12 mouse cellular contexts compared by ENCODE assay signal in genomic region chr10:76801237-76801641, GRCm38 (mm10).
DNase-seq lines count a peak whose midpoint lies in the region; ATAC-seq and TF ChIP-seq lines count a peak whose summit lies in the region.
"Had no signal": no experiment of that assay in that cellular context is flagged by ENCODE, and none has a peak within 500 bp of the region (broad histone marks: within the 10 kb centered on the region; RNA-seq: fewer than 3 reads in every experiment).

No protein-coding gene starts in this region.

- TF ChIP-seq CTCF in layer of hippocampus, adult 2 months (conservative IDR thresholded peaks at IDR 0.05): no peak

- peak; percentile 72 for DNase-seq in cerebellum, adult 11-12 months
- DNase-seq in layer of hippocampus, adult 2 months (ENCODE audit: low spot score in 2 of 2): no peak
- no peak for DNase-seq in layer of hippocampus, adult 8-10 months (ENCODE audit: low spot score in 2 of 2)
- DNase-seq in Muller cell, postnatal 12 days (ENCODE audit: inconsistent ontology term): peak; percentile 29
- peak; percentile 76 for DNase-seq in cerebellum, adult 9-11 months
- DNase-seq in liver: no peak
- no peak for DNase-seq in gastrocnemius, postnatal 25 days
- DNase-seq: thymus, postnatal 36 days had no signal

- ATAC-seq in cerebellum, adult (ENCODE audit: insufficient number of reproducible peaks, low FRiP score, low TSS enrichment): no peak
- ATAC-seq: liver, embryonic 12.5 days had no signal

- no peak overlapping the region for H3K4me3 ChIP-seq in layer of hippocampus, adult 2 months
- H3K4me3 ChIP-seq: embryonic facial prominence, embryonic 13.5 days; liver, embryonic 12.5 days had no signal

- H3K27ac ChIP-seq in layer of hippocampus, adult 2 months: peak overlapping the region; percentile 30; the same call in 1 of the 2 replicates
- H3K27ac ChIP-seq: embryonic facial prominence, embryonic 13.5 days; liver, embryonic 12.5 days; stomach, postnatal 0 days had no signal

Comparison
In these comparisons a context has a peak if more than half of its experiments do, and no peak if none do; other contexts are left out.
1. DNase-seq: peak in cerebellum, adult 11-12 months (single experiment), Muller cell, postnatal 12 days (single experiment) and cerebellum, adult 9-11 months (single experiment); none in layer of hippocampus, adult 2 months (0 of 2), layer of hippocampus, adult 8-10 months (0 of 2), liver (single experiment) and gastrocnemius, postnatal 25 days (single experiment).